Mouse (Mus musculus) heart, postnatal 0 days (tissue): ENCODE results near the gene Ppfia4.

ENCODE experiments used
- CTCF ChIP-seq: IDR thresholded peaks from 2 replicates; pipeline ENCODE4 v1.5.1; 2016; ENCODE audit warnings: antibody characterized with exemption, control low read depth, low read depth
- EP300 ChIP-seq: IDR thresholded peaks from 2 replicates; pipeline ENCODE4 v1.6.1; 2016; ENCODE audit warnings: antibody characterized with exemption, low read depth

DNA sequence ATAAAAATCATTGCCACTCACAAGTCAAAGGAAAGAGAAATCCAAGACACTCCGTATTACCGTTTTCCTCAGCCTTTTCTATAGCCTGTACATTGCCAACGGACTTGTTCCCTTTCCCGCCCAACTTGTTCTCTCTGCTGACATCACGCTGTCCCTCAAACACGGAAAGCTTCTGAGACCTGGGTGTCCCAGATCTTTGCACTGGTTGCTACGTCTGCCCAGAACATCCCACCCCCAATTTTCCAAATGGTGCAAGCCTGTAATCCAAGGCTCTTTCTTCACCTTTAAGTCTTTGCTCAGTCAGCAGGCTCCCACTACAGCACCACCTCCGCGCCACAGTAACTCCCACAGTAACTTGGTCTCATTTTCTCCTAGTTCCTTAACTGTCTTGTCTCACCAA is 27.8 kb downstream of the Ppfia4 start:
- no peak for TF ChIP-seq CTCF
- TF ChIP-seq EP300, result no peak
